Mouse (Mus musculus): ENCODE measurements around the gene Bloc1s3. TPM values are rescaled to one million over a fixed set of nuclear protein-coding genes. Genes with fewer than 3 reads are reported as not detected.

Bloc1s3 gene
- polyA plus RNA-seq, 1 experiment from 2014 or later = 3.2 TPM

GRCm38 (mm10) chr7:19540771-19541566 is 32.8 kb upstream of the Bloc1s3 start:
- Histone ChIP-seq H3K9ac (ENCODE audit: low read length) (no peak overlapping the region), H3K4me1 (replicated peaks; ENCODE audit: control insufficient read depth, insufficient read depth) (peaks cover 6% of the 10 kb centered on the region; the same call in 1 of the 2 replicates), H3K4me2 (replicated peaks; ENCODE audit: low read depth) (no peak overlapping the region), H3K9me3 (ENCODE audit: control insufficient read depth, low read length) (no peaks in the 10 kb centered on the region), H3K36me3 (ENCODE audit: control insufficient read depth, insufficient read depth, low read length) (no peaks in the 10 kb centered on the region), H3K4me3 (ENCODE audit: low read depth, low read length) (no peak overlapping the region), H3K27me3 (ENCODE audit: control insufficient read depth, insufficient read depth, low read length) (no peaks in the 10 kb centered on the region), H3K27ac (replicated peaks) (no peak overlapping the region)
- no peak for ATAC-seq (ENCODE audit: low FRiP score, low TSS enrichment)
- TF ChIP-seq EP300 (optimal IDR thresholded peaks at IDR 0.05) (no peak), CTCF (IDR thresholded peaks at IDR 0.05; ENCODE audit: low read depth) (no peak)
- DNase-seq (ENCODE audit: low spot score) = no peak
- 59% methylated on average over 2 of the region's 2 CpGs for WGBS

GRCm38 (mm10) chr7:19534676-19535075 is 26.5 kb upstream of the Bloc1s3 start:
- Histone ChIP-seq H3K4me3 (ENCODE audit: low read depth, low read length) (no peak overlapping the region), H3K27me3 (ENCODE audit: control insufficient read depth, insufficient read depth, low read length) (no peaks in the 10 kb centered on the region), H3K9me3 (ENCODE audit: control insufficient read depth, low read length) (no peaks in the 10 kb centered on the region), H3K27ac (replicated peaks) (no peak overlapping the region), H3K4me1 (replicated peaks; ENCODE audit: control insufficient read depth, insufficient read depth) (no peaks in the 10 kb centered on the region), H3K36me3 (ENCODE audit: control insufficient read depth, insufficient read depth, low read length) (peaks cover 33% of the 10 kb centered on the region), H3K4me2 (replicated peaks; ENCODE audit: low read depth) (no peak overlapping the region), H3K9ac (ENCODE audit: low read length) (no peak overlapping the region)
- no peak for DNase-seq (ENCODE audit: low spot score)
- 89% methylated on average over 10 of the region's 10 CpGs for WGBS
- ATAC-seq (ENCODE audit: low FRiP score, low TSS enrichment) = no peak
- no peak for TF ChIP-seq CTCF (IDR thresholded peaks at IDR 0.05; ENCODE audit: low read depth)
- TF ChIP-seq EP300 (optimal IDR thresholded peaks at IDR 0.05) = no peak

GRCm38 (mm10) chr7:19532240-19532639 is 24.1 kb upstream of the Bloc1s3 start:
- no peaks in the 10 kb centered on the region for H3K4me1 ChIP-seq (replicated peaks; ENCODE audit: control insufficient read depth, insufficient read depth)
- DNase-seq (ENCODE audit: low spot score) (no peak), ATAC-seq (ENCODE audit: low FRiP score, low TSS enrichment) (no peak)
- no peak overlapping the region for H3K4me2 ChIP-seq (replicated peaks; ENCODE audit: low read depth)
- H3K9ac ChIP-seq (ENCODE audit: low read length) = no peak overlapping the region
- no peak overlapping the region for H3K27ac ChIP-seq (replicated peaks)
- H3K36me3 ChIP-seq (ENCODE audit: control insufficient read depth, insufficient read depth, low read length) = peaks cover 33% of the 10 kb centered on the region
- WGBS = 82% methylated on average over 14 of the region's 14 CpGs
- no peak for TF ChIP-seq CTCF (IDR thresholded peaks at IDR 0.05; ENCODE audit: low read depth)
- TF ChIP-seq EP300 (optimal IDR thresholded peaks at IDR 0.05) = no peak
- no peaks in the 10 kb centered on the region for H3K9me3 ChIP-seq (ENCODE audit: control insufficient read depth, low read length)
- no peaks in the 10 kb centered on the region for H3K27me3 ChIP-seq (ENCODE audit: control insufficient read depth, insufficient read depth, low read length)
- no peak overlapping the region for H3K4me3 ChIP-seq (ENCODE audit: low read depth, low read length)

GRCm38 (mm10) chr7:19531077-19531476 is 22.9 kb upstream of the Bloc1s3 start:
- Histone ChIP-seq H3K4me1 (replicated peaks; ENCODE audit: control insufficient read depth, insufficient read depth) (no peaks in the 10 kb centered on the region), H3K27ac (replicated peaks) (no peak overlapping the region), H3K4me3 (ENCODE audit: low read depth, low read length) (no peak overlapping the region), H3K27me3 (ENCODE audit: control insufficient read depth, insufficient read depth, low read length) (no peaks in the 10 kb centered on the region), H3K9ac (ENCODE audit: low read length) (no peak overlapping the region), H3K4me2 (replicated peaks; ENCODE audit: low read depth) (no peak overlapping the region), H3K9me3 (ENCODE audit: control insufficient read depth, low read length) (no peaks in the 10 kb centered on the region), H3K36me3 (ENCODE audit: control insufficient read depth, insufficient read depth, low read length) (peaks cover 33% of the 10 kb centered on the region)
- peak; percentile 31; the same call in 1 of the 2 replicates for ATAC-seq (ENCODE audit: low FRiP score, low TSS enrichment)
- TF ChIP-seq EP300 (optimal IDR thresholded peaks at IDR 0.05) = no peak
- TF ChIP-seq CTCF (IDR thresholded peaks at IDR 0.05; ENCODE audit: low read depth) = peak; percentile 52
- WGBS = 67% methylated on average over 10 of the region's 10 CpGs
- DNase-seq (ENCODE audit: low spot score) = peak; percentile 50

DNA sequence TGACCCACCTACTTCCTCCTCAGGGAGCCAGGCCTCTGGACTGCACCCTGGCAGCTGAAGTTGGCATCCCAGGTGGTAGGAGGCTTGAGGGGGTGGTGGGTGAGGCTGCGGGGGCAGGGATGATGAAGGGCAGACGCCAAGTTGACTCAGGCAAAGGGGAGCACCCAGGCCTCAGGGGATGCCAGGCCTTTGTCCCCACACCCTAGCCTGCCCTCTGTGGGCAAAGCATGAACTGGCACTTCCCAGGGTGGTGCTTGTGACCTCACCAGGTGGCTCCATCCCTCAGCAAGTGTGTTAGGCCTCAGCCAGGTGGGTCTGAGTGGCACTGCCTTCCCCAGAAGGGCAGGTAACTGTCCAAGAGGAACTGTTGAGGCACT is 16.9 kb upstream of the Bloc1s3 start:
- WGBS = 63% methylated on average over 2 of the region's 2 CpGs
- peak; percentile 11; the same call in 1 of the 2 replicates for ATAC-seq (ENCODE audit: low FRiP score, low TSS enrichment)
- H3K4me1 ChIP-seq (replicated peaks; ENCODE audit: control insufficient read depth, insufficient read depth) = peaks cover 10% of the 10 kb centered on the region
- H3K27me3 ChIP-seq (ENCODE audit: control insufficient read depth, insufficient read depth, low read length) = peaks cover 21% of the 10 kb centered on the region; the same call in 1 of the 2 replicates
- H3K9ac ChIP-seq (ENCODE audit: low read length) = no peak overlapping the region
- H3K4me3 ChIP-seq (ENCODE audit: low read depth, low read length) = no peak overlapping the region
- DNase-seq (ENCODE audit: low spot score) = no peak
- TF ChIP-seq EP300 (optimal IDR thresholded peaks at IDR 0.05) (no peak), CTCF (IDR thresholded peaks at IDR 0.05; ENCODE audit: low read depth) (peak; percentile 48)
- H3K27ac ChIP-seq (replicated peaks) = peak overlapping the region; percentile 9; the same call in 1 of the 2 replicates
- H3K9me3 ChIP-seq (ENCODE audit: control insufficient read depth, low read length) = no peaks in the 10 kb centered on the region
- H3K36me3 ChIP-seq (ENCODE audit: control insufficient read depth, insufficient read depth, low read length) = no peaks in the 10 kb centered on the region
- no peak overlapping the region for H3K4me2 ChIP-seq (replicated peaks; ENCODE audit: low read depth)

All from stomach, postnatal 0 days (tissue).